Mouse (Mus musculus): ENCODE data around the gene Fbxo11.
"Not testable (repeated sequence)": the region's sequence is repeated elsewhere in the genome, so short reads cannot be mapped to it uniquely, and the experiment has no call there.

The Fbxo11 gene

GRCm38 (mm10) chr17:88066799-88067198 is 1.7 kb upstream of the Fbxo11 start:
- no peak for DNase-seq

- DNase-seq: peak; percentile 92 to 96
Measured at GRCm38 (mm10) chr17:88065801-88066646, 933 bp upstream of the Fbxo11 start.

GRCm38 (mm10) chr17:88064347-88065030 is 602 bp downstream of the Fbxo11 start:
- peak; percentile 69 to 79 for DNase-seq

- peak; percentile 68 to 74 for DNase-seq
Measured at GRCm38 (mm10) chr17:88063980-88064346, 1.1 kb downstream of the Fbxo11 start.

- no peak for DNase-seq
Measured at GRCm38 (mm10) chr17:88062860-88063580, 2.1 kb downstream of the Fbxo11 start.

GRCm38 (mm10) chr17:88061942-88062341 is 3.1 kb downstream of the Fbxo11 start:
- DNase-seq: no peak

GRCm38 (mm10) chr17:88058280-88058679 is 6.8 kb downstream of the Fbxo11 start:
- no peak for DNase-seq

GRCm38 (mm10) chr17:88057846-88058245 is 7.2 kb downstream of the Fbxo11 start:
- no peak for DNase-seq

- DNase-seq: no peak
Measured at GRCm38 (mm10) chr17:88051679-88052078, 13.4 kb downstream of the Fbxo11 start.

- no peak for DNase-seq
Measured at GRCm38 (mm10) chr17:88050892-88051291, 14.2 kb downstream of the Fbxo11 start.

- no peak for DNase-seq
Measured at GRCm38 (mm10) chr17:88050318-88050717, 14.8 kb downstream of the Fbxo11 start.

GRCm38 (mm10) chr17:88042099-88043086 is 22.7 kb downstream of the Fbxo11 start:
- DNase-seq: peak; percentile 24 to 42

GRCm38 (mm10) chr17:88040810-88041209 is 24.3 kb downstream of the Fbxo11 start:
- DNase-seq: no peak

- no peak for DNase-seq
Measured at GRCm38 (mm10) chr17:88034418-88034817, 30.7 kb downstream of the Fbxo11 start.

- DNase-seq: no peak
Measured at GRCm38 (mm10) chr17:88031755-88032154, 33.3 kb downstream of the Fbxo11 start.

- no peak for DNase-seq
Measured at GRCm38 (mm10) chr17:88029194-88029970, 35.7 kb downstream of the Fbxo11 start.

- DNase-seq: peak in 1 of 2 experiments; percentile 43
Measured at GRCm38 (mm10) chr17:88025227-88025626, 39.9 kb downstream of the Fbxo11 start.

GRCm38 (mm10) chr17:88023924-88024323 is 41.2 kb downstream of the Fbxo11 start:
- DNase-seq: no peak

- DNase-seq: not testable (repeated sequence)
Measured at GRCm38 (mm10) chr17:88016027-88016426, 49.1 kb downstream of the Fbxo11 start.

- no peak for DNase-seq
Measured at GRCm38 (mm10) chr17:88014456-88014855, 50.6 kb downstream of the Fbxo11 start.

- DNase-seq: no peak
Measured at GRCm38 (mm10) chr17:88006956-88007355, 58.1 kb downstream of the Fbxo11 start.
